Mouse (Mus musculus): ENCODE measurements at regions not wholly inside any gene's neighbourhood (a gene's known extent, or its start where the extent isn't known, plus 50 kb on each side); places are given as distances from the start of the nearest gene placed in this dataset.

DNA sequence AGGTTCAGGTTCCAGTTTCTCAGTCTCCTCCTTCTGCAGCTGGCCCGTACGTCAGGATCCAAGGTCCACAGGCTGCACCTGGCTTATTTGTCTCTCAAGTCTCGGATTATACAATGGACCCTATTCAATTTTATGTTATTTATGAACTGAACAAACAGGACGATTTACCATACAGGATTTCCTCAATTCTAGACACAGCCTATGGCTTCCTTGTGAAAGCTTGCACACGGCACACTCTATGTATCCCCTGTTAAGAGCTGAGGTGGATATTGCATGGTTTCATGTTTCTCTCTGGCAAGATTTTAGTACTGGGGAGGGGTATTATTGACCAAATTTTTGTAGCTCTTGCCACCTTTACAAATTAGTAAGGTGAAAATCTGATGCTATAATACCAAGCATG lies 81.6 kb upstream of the Plcb4 start:
- no peak for ATAC-seq
- peaks cover 3% of the 10 kb centered on the region; the same call in 1 of the 2 replicates for H3K4me1 ChIP-seq (ENCODE audit: control insufficient read depth, insufficient read depth, low read depth, low read length)
- WGBS = 87% methylated on average over 5 of the region's 5 CpGs
- H3K4me2 ChIP-seq (ENCODE audit: low read length) = no peak overlapping the region
- no peaks in the 10 kb centered on the region for H3K9me3 ChIP-seq (ENCODE audit: control insufficient read depth, low read length)
- H3K36me3 ChIP-seq (ENCODE audit: control insufficient read depth, insufficient read depth, low read length) = no peaks in the 10 kb centered on the region
- no peaks in the 10 kb centered on the region for H3K27me3 ChIP-seq (replicated peaks; ENCODE audit: control insufficient read depth, insufficient read depth, low read length)
- H3K27ac ChIP-seq (ENCODE audit: low read depth, low read length) = no peak overlapping the region
- no peak overlapping the region for H3K4me3 ChIP-seq (ENCODE audit: low read length)
- no peak overlapping the region for H3K9ac ChIP-seq (ENCODE audit: low read depth, low read length)

DNA sequence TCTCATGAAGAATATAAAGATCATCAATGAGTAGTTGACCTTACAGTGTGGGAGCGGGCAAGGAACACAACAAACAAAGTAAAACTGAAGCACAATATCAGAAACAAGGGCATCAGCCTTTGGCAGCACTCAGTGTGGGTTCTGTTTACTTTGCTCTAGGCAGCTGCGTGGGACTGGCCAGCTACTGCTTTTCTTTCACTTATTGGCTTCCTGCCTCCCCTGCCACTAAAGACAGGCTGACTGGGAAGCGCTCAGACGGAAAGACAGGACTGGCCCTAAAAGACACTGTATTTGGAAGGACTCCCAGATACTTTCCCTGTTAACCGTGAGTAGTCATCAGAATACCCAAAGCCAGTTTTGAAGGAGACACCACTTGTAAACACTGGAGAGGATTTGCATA lies 80.7 kb upstream of the Plcb4 start:
- no peak overlapping the region for H3K4me3 ChIP-seq (ENCODE audit: low read length)
- peak; percentile 92 for ATAC-seq
- H3K27me3 ChIP-seq (replicated peaks; ENCODE audit: control insufficient read depth, insufficient read depth, low read length) = no peaks in the 10 kb centered on the region
- H3K9me3 ChIP-seq (ENCODE audit: control insufficient read depth, low read length) = no peaks in the 10 kb centered on the region
- H3K9ac ChIP-seq (ENCODE audit: low read depth, low read length) = no peak overlapping the region
- no peak overlapping the region for H3K27ac ChIP-seq (ENCODE audit: low read depth, low read length)
- WGBS = 34% methylated on average over 5 of the region's 5 CpGs
- H3K4me1 ChIP-seq (ENCODE audit: control insufficient read depth, insufficient read depth, low read depth, low read length) = peaks cover 3% of the 10 kb centered on the region; the same call in 1 of the 2 replicates
- H3K36me3 ChIP-seq (ENCODE audit: control insufficient read depth, insufficient read depth, low read length) = no peaks in the 10 kb centered on the region
- no peak overlapping the region for H3K4me2 ChIP-seq (ENCODE audit: low read length)

DNA sequence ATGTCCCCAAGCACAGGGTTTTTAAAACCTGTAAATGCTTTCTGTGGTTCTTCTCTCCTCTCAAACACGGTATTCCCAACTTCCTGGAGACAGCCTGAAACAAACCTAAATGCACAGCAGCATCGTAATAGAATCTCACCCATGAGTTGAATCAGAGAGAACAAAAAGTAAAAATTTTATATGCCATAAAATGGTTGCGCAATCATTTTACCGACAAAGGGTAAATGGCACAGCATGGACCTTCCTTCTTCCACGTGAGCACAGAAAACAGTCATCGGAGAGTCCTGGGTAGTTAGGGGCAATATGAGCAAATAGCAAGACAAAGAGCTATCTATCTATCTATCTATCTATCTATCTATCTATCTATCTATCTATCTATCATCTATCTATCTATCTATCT lies 79.3 kb upstream of the Plcb4 start:
- Histone ChIP-seq H3K9me3 (ENCODE audit: control insufficient read depth, low read length) (no peaks in the 10 kb centered on the region), H3K27ac (ENCODE audit: low read depth, low read length) (no peak overlapping the region), H3K4me1 (ENCODE audit: control insufficient read depth, insufficient read depth, low read depth, low read length) (peaks cover 3% of the 10 kb centered on the region; the same call in 1 of the 2 replicates), H3K9ac (ENCODE audit: low read depth, low read length) (no peak overlapping the region), H3K36me3 (ENCODE audit: control insufficient read depth, insufficient read depth, low read length) (no peaks in the 10 kb centered on the region), H3K27me3 (replicated peaks; ENCODE audit: control insufficient read depth, insufficient read depth, low read length) (no peaks in the 10 kb centered on the region), H3K4me2 (ENCODE audit: low read length) (no peak overlapping the region), H3K4me3 (ENCODE audit: low read length) (no peak overlapping the region)
- no peak for ATAC-seq
- WGBS = 95% methylated on average over 6 of the region's 6 CpGs

DNA sequence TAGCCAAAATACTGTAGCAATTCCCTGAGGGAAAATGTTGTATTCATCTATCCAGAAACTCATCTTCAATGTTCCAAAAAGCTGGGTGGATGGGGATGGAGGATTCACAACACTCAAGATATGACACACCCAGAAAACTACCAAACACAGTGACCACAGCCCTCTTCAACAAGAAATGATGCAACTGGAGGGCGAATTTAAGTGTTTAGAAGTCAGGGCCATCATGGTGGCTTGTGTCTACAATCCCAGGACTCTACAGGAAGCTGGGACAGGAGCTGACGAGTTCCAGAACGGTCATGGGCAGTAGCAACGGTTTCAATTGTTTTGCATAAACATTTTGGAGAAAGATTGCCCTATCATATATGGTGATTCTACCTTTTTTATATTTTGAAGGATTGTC lies 78.8 kb upstream of the Plcb4 start:
- no peak overlapping the region for H3K4me2 ChIP-seq (ENCODE audit: low read length)
- no peak overlapping the region for H3K9ac ChIP-seq (ENCODE audit: low read depth, low read length)
- ATAC-seq = no peak
- no peak overlapping the region for H3K27ac ChIP-seq (ENCODE audit: low read depth, low read length)
- no peaks in the 10 kb centered on the region for H3K9me3 ChIP-seq (ENCODE audit: control insufficient read depth, low read length)
- no peaks in the 10 kb centered on the region for H3K36me3 ChIP-seq (ENCODE audit: control insufficient read depth, insufficient read depth, low read length)
- WGBS = 82% methylated on average over 4 of the region's 4 CpGs
- H3K4me1 ChIP-seq (ENCODE audit: control insufficient read depth, insufficient read depth, low read depth, low read length) = peaks cover 3% of the 10 kb centered on the region; the same call in 1 of the 2 replicates
- no peaks in the 10 kb centered on the region for H3K27me3 ChIP-seq (replicated peaks; ENCODE audit: control insufficient read depth, insufficient read depth, low read length)
- H3K4me3 ChIP-seq (ENCODE audit: low read length) = no peak overlapping the region

DNA sequence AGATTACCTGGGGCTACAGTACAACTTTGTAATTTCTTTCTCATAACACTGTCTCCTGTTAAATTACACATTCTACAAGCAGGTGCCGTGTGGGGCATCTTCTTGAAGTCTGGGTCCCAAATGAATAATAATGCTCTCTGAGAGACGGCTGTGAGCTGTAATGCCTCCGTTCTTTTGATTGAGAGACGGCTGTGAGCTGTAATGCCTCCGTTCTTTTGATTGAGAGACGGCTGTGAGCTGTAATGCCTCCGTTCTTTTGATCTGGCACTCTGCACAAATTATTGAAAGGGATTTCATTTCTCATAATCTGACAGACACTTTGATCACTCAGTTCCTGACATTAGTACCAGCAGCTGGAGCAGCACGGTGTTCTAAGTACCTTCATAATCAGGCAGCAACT lies 76.5 kb upstream of the Plcb4 start:
- no peaks in the 10 kb centered on the region for H3K9me3 ChIP-seq (ENCODE audit: control insufficient read depth, low read length)
- H3K4me3 ChIP-seq (ENCODE audit: low read length) = no peak overlapping the region
- H3K27ac ChIP-seq (ENCODE audit: low read depth, low read length) = no peak overlapping the region
- peaks cover 3% of the 10 kb centered on the region; the same call in 1 of the 2 replicates for H3K4me1 ChIP-seq (ENCODE audit: control insufficient read depth, insufficient read depth, low read depth, low read length)
- H3K27me3 ChIP-seq (replicated peaks; ENCODE audit: control insufficient read depth, insufficient read depth, low read length) = no peaks in the 10 kb centered on the region
- ATAC-seq = no peak
- 47% methylated on average over 8 of the region's 8 CpGs for WGBS
- no peaks in the 10 kb centered on the region for H3K36me3 ChIP-seq (ENCODE audit: control insufficient read depth, insufficient read depth, low read length)
- H3K9ac ChIP-seq (ENCODE audit: low read depth, low read length) = no peak overlapping the region
- H3K4me2 ChIP-seq (ENCODE audit: low read length) = no peak overlapping the region

DNA sequence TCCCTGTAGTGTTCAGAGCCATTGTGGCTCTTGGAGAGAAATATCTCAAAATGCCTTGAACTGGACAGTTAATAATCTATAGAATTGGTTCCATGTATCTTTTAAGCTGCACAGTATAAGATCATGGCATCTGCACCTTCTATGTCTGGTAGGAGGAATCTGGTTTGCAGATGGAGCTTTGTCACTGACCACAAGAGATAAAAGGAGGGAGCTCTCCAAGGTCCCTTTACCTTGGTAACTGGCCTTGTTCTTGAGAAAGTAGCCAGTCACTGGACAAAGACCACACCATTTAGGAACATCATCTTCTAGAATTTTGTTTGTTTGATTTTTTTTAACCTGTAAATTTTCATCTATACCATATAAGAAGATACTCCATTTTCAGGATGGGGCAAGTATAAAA lies 52.5 kb upstream of the Plcb4 start:
- Histone ChIP-seq H3K9me3 (ENCODE audit: control insufficient read depth, low read length) (no peaks in the 10 kb centered on the region), H3K36me3 (ENCODE audit: control insufficient read depth, insufficient read depth, low read length) (no peaks in the 10 kb centered on the region), H3K4me3 (ENCODE audit: low read length) (no peak overlapping the region), H3K9ac (ENCODE audit: low read depth, low read length) (no peak overlapping the region), H3K4me2 (ENCODE audit: low read length) (no peak overlapping the region), H3K27me3 (replicated peaks; ENCODE audit: control insufficient read depth, insufficient read depth, low read length) (no peaks in the 10 kb centered on the region), H3K4me1 (ENCODE audit: control insufficient read depth, insufficient read depth, low read depth, low read length) (no peaks in the 10 kb centered on the region), H3K27ac (ENCODE audit: low read depth, low read length) (no peak overlapping the region)
- ATAC-seq = no peak

Measured in hindbrain, embryonic 16.5 days (tissue).